Mouse (Mus musculus): Measurements from ENCODE around the gene Rtn4. TPM values are rescaled to one million over a fixed set of nuclear protein-coding genes. Genes with fewer than 3 reads are reported as not detected.
A peak's percentile ranks its signal among the peaks of the same experiment; 100 is the strongest.

The Rtn4 gene
- total RNA-seq, 2 experiments from 2014 or later: 669 to 679 TPM

DNA sequence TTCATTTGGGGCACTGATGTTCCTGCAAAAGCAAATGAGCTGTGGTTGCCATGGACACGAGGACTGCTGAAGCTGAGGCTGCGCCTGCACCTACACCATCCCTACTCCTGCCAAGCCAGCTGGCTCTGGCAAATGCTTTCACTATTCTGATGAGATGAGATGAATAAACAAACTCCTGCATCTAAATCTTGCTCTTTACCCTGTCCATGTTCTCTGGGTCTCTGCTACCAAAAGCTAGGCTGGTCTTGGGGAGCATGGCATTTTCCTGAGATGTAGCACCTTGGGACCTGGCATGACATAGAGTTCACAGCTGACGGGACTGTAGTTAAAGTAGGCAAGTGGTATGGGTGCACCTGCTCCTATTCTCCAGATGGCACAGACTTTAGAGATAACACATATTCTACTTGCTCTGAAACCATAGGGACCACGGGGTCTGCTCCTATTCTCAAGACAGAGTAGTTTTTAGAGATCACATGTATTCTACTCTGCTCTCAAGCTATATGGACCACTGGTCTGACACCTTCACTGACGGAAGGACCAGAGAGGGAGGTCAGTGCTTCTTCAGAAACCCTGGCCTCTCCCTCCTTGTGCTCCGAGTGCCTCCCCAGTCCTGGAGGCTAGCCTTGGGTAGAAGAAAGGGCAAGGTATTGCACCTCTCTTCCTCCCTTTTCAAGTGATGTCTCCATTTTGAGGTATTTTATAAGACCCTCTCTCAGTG, 96.3 kb downstream of the Rtn4 start:
- DNase-seq (ENCODE audit: low spot score in 2 of 2): peak; percentile 86 to 87
- intact Hi-C loops (cut with DNase I): loop anchor here (2.0 to 5.0 kb wide), 2 partner anchors 22 to 72 kb away; no protein-coding TSS in a partner anchor

DNA sequence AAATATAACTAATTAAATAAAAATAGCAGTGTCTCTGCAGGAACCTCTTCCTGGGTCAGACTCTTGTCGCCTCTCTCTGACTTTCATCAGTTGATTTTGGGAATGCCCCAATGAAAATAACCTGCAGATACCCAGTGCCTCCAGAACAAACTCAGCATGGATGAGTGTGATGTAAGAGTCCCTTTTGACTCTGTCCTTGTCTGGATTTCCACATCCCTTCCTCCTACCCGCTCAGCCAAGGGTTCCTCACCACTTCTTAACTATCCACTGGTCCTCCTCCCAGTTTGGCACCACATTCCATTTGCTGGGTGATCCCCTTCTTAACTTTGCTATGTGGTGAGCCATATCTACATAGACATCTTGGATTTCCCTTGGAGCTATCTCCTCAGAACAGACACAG, 98.0 kb downstream of the Rtn4 start:
- intact Hi-C loops (cut with DNase I): no loop called here

More for the DNA sequence above, 98.0 kb downstream of the Rtn4 start:
- DNase-seq (ENCODE audit: low spot score in 2 of 2): no peak

Other genes starting within 250 kb of the Rtn4 start
- 1 to 10 TPM; 3.7 to 4.7 TPM for gene Prorsd1, start 177.9 kb upstream of the Rtn4 start, total RNA-seq (2021)
- 10 to 100 TPM; 32.8 to 37.4 TPM for gene Mtif2, start 166.5 kb upstream of the Rtn4 start, total RNA-seq (2021)
- gene Clhc1, start 145.0 kb upstream of the Rtn4 start, total RNA-seq (2021): under 1 TPM; 0.15 to 0.95 TPM
- 100 to 1,000 TPM; 398 to 474 TPM for gene Rps27a, start 144.8 kb upstream of the Rtn4 start, total RNA-seq (2021)
- gene 4931440F15Rik, start 132.7 kb downstream of the Rtn4 start, total RNA-seq (2021): 1 to 10 TPM; 2.2 to 3.7 TPM

All from left cerebral cortex, postnatal 36 days (tissue).